Mouse (Mus musculus): Measurements from ENCODE around the gene Edem2.

GRCm38 (mm10) chr2:155679586-155680110 lies 49.6 kb downstream of the Edem2 start:
- TF ChIP-seq CTCF (IDR thresholded peaks at IDR 0.05; ENCODE audit: low read depth, low read length) (no peak), POLR2A (IDR thresholded peaks at IDR 0.05; ENCODE audit: extremely low read depth, insufficient read depth, low read length) (no peak)

Measured in liver, adult 2 months (tissue).